Mouse (Mus musculus) ES-Bruce4 (cell line): ENCODE data around the gene Tbcd. TPM values are rescaled to one million over a fixed set of nuclear protein-coding genes. Genes with fewer than 3 reads are reported as not detected.

Source experiments
- H3K27ac ChIP-seq: 2 replicates; pipeline ENCODE4 v1.5.1; 2012; ENCODE audit warnings: low read length, inconsistent platforms; ENCODE audit not compliant: insufficient read depth
- H3K27me3 ChIP-seq: 2 replicates; pipeline ENCODE4 v1.6.1; 2012; ENCODE audit warnings: mild to moderate bottlenecking, low read length, inconsistent platforms; ENCODE audit not compliant: control insufficient read depth, poor library complexity, insufficient read depth, severe bottlenecking
- H3K36me3 ChIP-seq: 2 replicates; pipeline ENCODE4 v1.6.1; 2012; ENCODE audit warnings: inconsistent platforms, mild to moderate bottlenecking, low read length, moderate library complexity; ENCODE audit not compliant: control insufficient read depth, poor library complexity, insufficient read depth, severe bottlenecking
- H3K4me1 ChIP-seq: one replicate; pipeline ENCODE4 v1.8.1; 2011; ENCODE audit warnings: low read length; ENCODE audit not compliant: control insufficient read depth, insufficient read depth
- H3K4me3 ChIP-seq: 2 replicates; pipeline ENCODE4 v1.5.1; 2011; ENCODE audit warnings: low read depth, mild to moderate bottlenecking, low read length
- H3K9ac ChIP-seq: 2 replicates; pipeline ENCODE4 v1.6.1; 2012; ENCODE audit warnings: low read depth, mild to moderate bottlenecking, inconsistent platforms; ENCODE audit not compliant: poor library complexity, severe bottlenecking
- H3K9me3 ChIP-seq: replicated peaks from 2 replicates; pipeline ENCODE4 v1.6.1; 2012; ENCODE audit warnings: mild to moderate bottlenecking, low read length, inconsistent platforms; ENCODE audit not compliant: control insufficient read depth, poor library complexity, insufficient read depth, severe bottlenecking
- CTCF ChIP-seq: IDR thresholded peaks from one replicate; pipeline ENCODE4 v1.8.1; 2011; ENCODE audit warnings: low read depth, low read length
- EP300 ChIP-seq: IDR thresholded peaks from 2 replicates; pipeline ENCODE4 v1.6.1; 2011; ENCODE audit warnings: low read depth, low read length; ENCODE audit not compliant: insufficient read depth
- POLR2A ChIP-seq: IDR thresholded peaks from one replicate; pipeline ENCODE4 v1.8.1; 2011; ENCODE audit warnings: low read length; ENCODE audit not compliant: insufficient read depth
- polyA plus RNA-seq: library from polyadenylated mRNA; stranded (reverse); fragments of >200 nt; gene quantifications from 2 replicates; pipeline ENCODE4 v1.2.4, GENCODE M21; 2011; ENCODE audit warnings: low read depth; ENCODE audit not compliant: missing spikeins, insufficient read depth, insufficient read length

Gene Tbcd
- polyA plus RNA-seq, 1 experiment, result 49.7 TPM

- Histone ChIP-seq H3K4me3 (no peak overlapping the region), H3K4me1 (peaks cover 2% of the 10 kb centered on the region), H3K36me3 (peaks cover 5% of the 10 kb centered on the region), H3K9ac (no peak overlapping the region), H3K27me3 (no peaks in the 10 kb centered on the region), H3K9me3 (no peaks in the 10 kb centered on the region), H3K27ac (no peak overlapping the region)
- TF ChIP-seq EP300, result no peak
- no peak for TF ChIP-seq CTCF
- TF ChIP-seq POLR2A, result no peak
Measured at GRCm38 (mm10) chr11:121651983-121652382, 200.2 kb downstream of the Tbcd start.

- Histone ChIP-seq H3K27ac (no peak overlapping the region), H3K27me3 (no peaks in the 10 kb centered on the region)
- TF ChIP-seq EP300 (no peak), CTCF (peak; percentile 76), POLR2A (no peak)
Measured at GRCm38 (mm10) chr11:121652547-121653305, 201.0 kb downstream of the Tbcd start.

GRCm38 (mm10) chr11:121653631-121654030 is 201.9 kb downstream of the Tbcd start:
- TF ChIP-seq CTCF (no peak), EP300 (no peak), POLR2A (no peak)
- Histone ChIP-seq H3K4me3 (no peak overlapping the region), H3K27me3 (no peaks in the 10 kb centered on the region), H3K9me3 (no peaks in the 10 kb centered on the region), H3K4me1 (peaks cover 2% of the 10 kb centered on the region), H3K9ac (no peak overlapping the region), H3K36me3 (peaks cover 3% of the 10 kb centered on the region), H3K27ac (no peak overlapping the region)

More at GRCm38 (mm10) chr11:121652547-121653305, 201.0 kb downstream of the Tbcd start:
- Histone ChIP-seq H3K36me3 (peaks cover 5% of the 10 kb centered on the region), H3K4me3 (no peak overlapping the region), H3K9me3 (no peaks in the 10 kb centered on the region), H3K4me1 (peaks cover 2% of the 10 kb centered on the region), H3K9ac (no peak overlapping the region)

DNA sequence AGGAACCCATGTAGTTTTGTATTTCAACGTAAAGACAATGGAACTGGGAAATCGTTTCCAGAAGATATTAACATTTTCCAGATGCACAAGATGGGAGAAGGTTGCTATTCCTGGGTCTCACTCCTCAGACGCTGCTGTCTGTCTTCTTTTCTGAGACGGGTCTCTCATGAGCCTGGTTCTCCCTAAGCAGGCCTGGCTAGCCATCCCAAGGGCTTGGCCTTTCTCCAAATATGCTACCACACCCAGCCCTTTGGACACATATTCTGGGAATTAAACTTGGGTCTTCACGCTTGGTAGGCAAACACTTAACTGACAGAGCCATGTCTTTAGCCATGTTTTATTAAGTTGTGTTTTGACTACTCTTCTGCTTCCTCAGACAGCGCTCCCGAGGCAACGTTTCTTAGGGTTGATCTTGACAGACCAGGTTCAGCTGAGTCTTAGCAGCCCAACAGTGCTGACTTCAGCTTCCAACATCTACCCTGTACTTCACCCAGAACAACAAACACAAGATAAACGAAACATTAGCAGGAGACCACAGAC is 202.7 kb downstream of the Tbcd start:
- Histone ChIP-seq H3K4me1 (peaks cover 2% of the 10 kb centered on the region), H3K36me3 (peaks cover 3% of the 10 kb centered on the region), H3K9me3 (no peaks in the 10 kb centered on the region), H3K9ac (no peak overlapping the region), H3K27me3 (no peaks in the 10 kb centered on the region), H3K4me3 (no peak overlapping the region), H3K27ac (no peak overlapping the region)
- TF ChIP-seq EP300, result no peak
- TF ChIP-seq CTCF, result no peak
- no peak for TF ChIP-seq POLR2A

DNA sequence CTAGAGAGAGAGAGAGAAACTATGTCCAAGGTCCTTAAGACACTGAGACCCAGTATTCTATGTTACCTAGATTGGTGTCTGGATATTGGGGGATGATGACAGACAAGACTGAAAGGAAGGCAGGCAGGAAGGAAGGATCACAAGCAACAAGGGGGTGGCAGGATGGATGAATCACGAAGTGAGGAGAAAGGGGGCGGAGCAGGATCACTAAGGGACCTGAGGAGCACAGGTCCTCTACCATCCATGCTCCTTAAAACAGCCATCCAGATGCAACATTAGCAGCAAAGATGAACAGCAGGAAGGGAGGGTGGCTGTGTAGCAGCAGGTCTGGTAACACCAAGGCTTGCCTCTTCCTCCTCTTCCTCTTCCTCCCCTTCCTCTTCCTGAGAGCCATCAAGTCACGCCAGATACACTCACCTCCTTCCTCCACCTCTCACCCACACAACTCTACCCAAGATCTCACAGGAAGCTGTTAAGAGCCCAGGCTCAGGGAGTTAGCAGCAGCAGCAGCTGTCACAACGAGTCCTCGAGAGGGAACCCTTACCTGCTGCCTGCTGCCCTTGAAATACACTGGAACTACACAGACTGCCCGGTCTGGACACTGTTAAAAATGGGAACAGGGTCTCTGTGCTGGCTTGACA is 203.5 kb downstream of the Tbcd start:
- H3K4me3 ChIP-seq, result no peak overlapping the region
- H3K9ac ChIP-seq, result no peak overlapping the region
- no peaks in the 10 kb centered on the region for H3K27me3 ChIP-seq
- H3K9me3 ChIP-seq, result no peaks in the 10 kb centered on the region
- H3K4me1 ChIP-seq, result peaks cover 2% of the 10 kb centered on the region
- no peak for TF ChIP-seq EP300
- TF ChIP-seq CTCF, result no peak
- TF ChIP-seq POLR2A, result no peak
- peaks cover 3% of the 10 kb centered on the region for H3K36me3 ChIP-seq
- H3K27ac ChIP-seq, result no peak overlapping the region
